Comparison of ENCODE assay signal across 12 mouse cellular contexts in the genomic region with DNA sequence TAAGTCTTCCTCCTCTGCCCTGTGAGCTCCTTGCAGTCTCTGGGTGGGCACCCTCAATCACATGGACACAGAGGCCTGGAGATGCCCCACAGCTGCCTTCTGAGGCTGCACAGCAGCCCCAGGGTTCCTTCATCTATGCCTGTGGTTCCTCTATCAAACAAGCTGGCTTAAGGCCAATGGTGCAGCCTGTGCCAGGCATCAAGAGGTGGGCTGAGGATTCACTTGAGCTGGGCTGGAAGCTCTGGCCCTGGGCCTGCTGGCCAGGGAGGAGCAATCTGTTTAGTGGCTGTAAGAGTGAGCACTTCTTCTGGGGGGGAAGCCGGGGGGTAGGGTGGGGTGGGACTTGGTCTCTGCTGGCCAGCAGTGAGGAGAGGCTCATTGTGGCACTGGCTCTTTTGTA. TPM values are rescaled to one million over a fixed set of nuclear protein-coding genes. Genes with fewer than 3 reads are reported as not detected.
DNase-seq lines count a peak whose midpoint lies in the region; ATAC-seq and TF ChIP-seq lines count a peak whose summit lies in the region.
"Had no signal": no experiment of that assay in that cellular context is flagged by ENCODE, and none has a peak within 500 bp of the region (broad histone marks: within the 10 kb centered on the region; RNA-seq: fewer than 3 reads in every experiment).

No protein-coding gene starts in this region.

- WGBS in lung, adult 2 months: 25% methylated on average over 1 of the region's 1 CpGs
- WGBS in intestine, embryonic 14.5 days: 42% methylated on average over 1 of the region's 1 CpGs
- WGBS in thymus, adult 2 months: 79% methylated on average over 1 of the region's 1 CpGs

- peak; percentile 84 to 89 for DNase-seq in cerebellum, postnatal 14 days
- DNase-seq in cerebellum, adult 18-20 months: no peak
- DNase-seq in lung, adult 18-20 months: peak; percentile 58 to 73
- DNase-seq in lung, adult 2 months: no peak
- no peak for DNase-seq in intestine, embryonic 14.5 days (ENCODE audit: low spot score)
- no peak for DNase-seq in thymus, adult 2 months
- DNase-seq in spleen, postnatal 10 days (ENCODE audit: low spot score in 2 of 2): no peak
- DNase-seq: adrenal gland, postnatal 25 days had no signal

- H3K27ac ChIP-seq in intestine, embryonic 14.5 days (ENCODE audit: low read depth): no peak overlapping the region; the same call in 1 of the 2 replicates
- H3K27ac ChIP-seq in thymus, adult 2 months (ENCODE audit: control insufficient read depth, insufficient read depth, low read length): no peak overlapping the region
- H3K27ac ChIP-seq: midbrain, embryonic 10.5 days had no signal

- no peak overlapping the region for H3K4me2 ChIP-seq in intestine, embryonic 14.5 days (ENCODE audit: low read length)

- H3K9ac ChIP-seq in intestine, embryonic 14.5 days (ENCODE audit: low read length): no peak overlapping the region

- H3K27me3 ChIP-seq in intestine, embryonic 14.5 days (replicated peaks; ENCODE audit: control insufficient read depth, insufficient read depth, low read length): no peaks in the 10 kb centered on the region
- no peaks in the 10 kb centered on the region for H3K27me3 ChIP-seq in thymus, adult 2 months (ENCODE audit: control insufficient read depth, insufficient read depth, low read length)

- H3K9me3 ChIP-seq in intestine, embryonic 14.5 days (ENCODE audit: control insufficient read depth, low read length): no peaks in the 10 kb centered on the region
- H3K9me3 ChIP-seq: midbrain, embryonic 10.5 days had no signal

- no peak for TF ChIP-seq POLR2A in lung, adult 2 months (IDR thresholded peaks at IDR 0.05; ENCODE audit: borderline replicate concordance, extremely low read depth, low read depth, low read length)
- no peak for TF ChIP-seq POLR2A in thymus, adult 2 months (IDR thresholded peaks at IDR 0.05; ENCODE audit: control insufficient read depth, extremely low read depth, insufficient read depth, low read length, poor library complexity)

- H3K4me1 ChIP-seq in lung, adult 2 months (ENCODE audit: control insufficient read depth, insufficient read depth, low read length): no peaks in the 10 kb centered on the region
- peaks cover 5% of the 10 kb centered on the region; the same call in 1 of the 2 replicates for H3K4me1 ChIP-seq in intestine, embryonic 14.5 days (replicated peaks; ENCODE audit: control insufficient read depth, insufficient read depth, low read length)
- H3K4me1 ChIP-seq in thymus, adult 2 months (replicated peaks; ENCODE audit: control insufficient read depth, insufficient read depth, low read length): peaks cover 7% of the 10 kb centered on the region; the same call in 1 of the 2 replicates

- ATAC-seq in intestine, embryonic 14.5 days (replicated peaks; ENCODE audit: low FRiP score, low TSS enrichment, low read depth): peak; percentile 51
- ATAC-seq in megakaryocyte-erythroid progenitor cell, adult 5-6 weeks (replicated peaks; ENCODE audit: low FRiP score, low TSS enrichment, poor library complexity, severe bottlenecking): peak; percentile 44; the same call in 1 of the 2 replicates

- H3K4me3 ChIP-seq in lung, adult 2 months (replicated peaks; ENCODE audit: extremely low read depth, low read depth, low read length): no peak overlapping the region
- H3K4me3 ChIP-seq in intestine, embryonic 14.5 days (ENCODE audit: low read depth, low read length): no peak overlapping the region
- no peak overlapping the region for H3K4me3 ChIP-seq in thymus, adult 2 months (ENCODE audit: control insufficient read depth, insufficient read depth, low read length)
- H3K4me3 ChIP-seq: midbrain, embryonic 10.5 days had no signal

- no peaks in the 10 kb centered on the region for H3K36me3 ChIP-seq in intestine, embryonic 14.5 days (ENCODE audit: control insufficient read depth, insufficient read depth, low read length)
- H3K36me3 ChIP-seq in thymus, adult 2 months (ENCODE audit: control insufficient read depth, insufficient read depth, low read length): no peaks in the 10 kb centered on the region
- H3K36me3 ChIP-seq: midbrain, embryonic 10.5 days had no signal

- TF ChIP-seq CTCF in lung, adult 2 months (IDR thresholded peaks at IDR 0.05; ENCODE audit: insufficient read depth, low read length): no peak
- no peak for TF ChIP-seq CTCF in thymus, adult 2 months (IDR thresholded peaks at IDR 0.05; ENCODE audit: borderline replicate concordance, control insufficient read depth, extremely low read depth, insufficient read depth, low read length, poor library complexity)

RNA-seq across cellular contexts. Expression of a gene that starts 19.4 kb away (rescaled TPM):
- polyA plus RNA-seq in lung, adult 2 months (2012; rRNA removed): 32.0 and 34.1 TPM in 2 replicates
- polyA plus RNA-seq in intestine, embryonic 14.5 days (2014; fragmentation: Nextera tagmentation; extraction: Ambion mirVana): 22.3 and 29.1 TPM in 2 replicates
- total RNA-seq in megakaryocyte-erythroid progenitor cell, adult 5-6 weeks (2014; fragmentation: Nextera tagmentation): 6.7 and 8.2 TPM in 2 replicates
- total RNA-seq in megakaryocyte-erythroid progenitor cell, adult 5-6 weeks (2017): 6.0 and 7.1 TPM in 2 replicates
- polyA plus RNA-seq in thymus, adult 2 months (2012; rRNA removed): 28.1 and 30.1 TPM in 2 replicates

RNA-seq across cellular contexts. Expression of a gene that starts 39.4 kb away (rescaled TPM):
- 10.4 and 20.5 TPM in 2 replicates for polyA plus RNA-seq in lung, adult 2 months (2012; rRNA removed)
- polyA plus RNA-seq in intestine, embryonic 14.5 days (2014; fragmentation: Nextera tagmentation; extraction: Ambion mirVana): 845 and 1,000 TPM in 2 replicates
- total RNA-seq in megakaryocyte-erythroid progenitor cell, adult 5-6 weeks (2014; fragmentation: Nextera tagmentation): 536 and 684 TPM in 2 replicates
- 637 and 817 TPM in 2 replicates for total RNA-seq in megakaryocyte-erythroid progenitor cell, adult 5-6 weeks (2017)
- 32.8 and 46.5 TPM in 2 replicates for polyA plus RNA-seq in thymus, adult 2 months (2012; rRNA removed)

RNA-seq across cellular contexts. Expression of a gene that starts 44.0 kb away (rescaled TPM):
- polyA plus RNA-seq in lung, adult 2 months (2012; rRNA removed): 0.05 and 0.09 TPM in 2 replicates
- polyA plus RNA-seq in intestine, embryonic 14.5 days (2014; fragmentation: Nextera tagmentation; extraction: Ambion mirVana): 0.28 and 0.73 TPM in 2 replicates
- total RNA-seq in megakaryocyte-erythroid progenitor cell, adult 5-6 weeks (2014; fragmentation: Nextera tagmentation): not detected in 2 replicates
- total RNA-seq in megakaryocyte-erythroid progenitor cell, adult 5-6 weeks (2017): not detected in 2 replicates
- polyA plus RNA-seq in thymus, adult 2 months (2012; rRNA removed): 0.09 and 0.15 TPM in 2 replicates
- total RNA-seq: adrenal gland, postnatal 25 days had no signal
- polyA plus RNA-seq: spleen, adult 2 months had no signal

RNA-seq across cellular contexts. Expression of a gene that starts 53.8 kb away (rescaled TPM):
- polyA plus RNA-seq in lung, adult 2 months (2012; rRNA removed): not detected in 2 replicates
- not detected in 2 replicates for polyA plus RNA-seq in intestine, embryonic 14.5 days (2014; fragmentation: Nextera tagmentation; extraction: Ambion mirVana)
- not detected in 2 replicates for total RNA-seq in megakaryocyte-erythroid progenitor cell, adult 5-6 weeks (2014; fragmentation: Nextera tagmentation)
- total RNA-seq in megakaryocyte-erythroid progenitor cell, adult 5-6 weeks (2017): not detected in 2 replicates
- not detected in 2 replicates for polyA plus RNA-seq in thymus, adult 2 months (2012; rRNA removed)
- total RNA-seq: adrenal gland, postnatal 25 days had no signal
- polyA plus RNA-seq: limb, embryonic 14.5 days; midbrain, embryonic 10.5 days; spleen, adult 2 months had no signal

Comparison
In these comparisons a context has a peak if more than half of its experiments do, and no peak if none do; other contexts are left out.
1. DNase-seq: peak in cerebellum, postnatal 14 days (2 of 2) and lung, adult 18-20 months (2 of 2); none in cerebellum, adult 18-20 months (0 of 2), lung, adult 2 months (single experiment), intestine, embryonic 14.5 days (single experiment), thymus, adult 2 months (single experiment) and spleen, postnatal 10 days (0 of 2).
2. RNA of a gene that starts 39.4 kb away (polyA plus RNA-seq): 845 to 1,000 TPM in intestine, embryonic 14.5 days; 32.8 to 46.5 TPM in thymus, adult 2 months and 10.4 to 20.5 TPM in lung, adult 2 months; every median in the first group is over 10 times any median in the second.